In genomic region chr19:5122492-5122891, GRCm38 (mm10) we compare ENCODE assay signal across 25 mouse cellular contexts.
"Had no signal": no experiment of that assay in that cellular context is flagged by ENCODE, and none has a peak within 500 bp of the region (broad histone marks: within the 10 kb centered on the region; RNA-seq: fewer than 3 reads in every experiment).

No protein-coding gene starts in this region.

- H3K27ac ChIP-seq: heart, adult 2 months; heart, embryonic 15.5 days; hindbrain, embryonic 13.5 days; hindbrain, embryonic 15.5 days; hindbrain, postnatal 0 days; kidney, embryonic 15.5 days; kidney, postnatal 0 days; limb, embryonic 13.5 days; limb, embryonic 15.5 days had no signal

- ATAC-seq: forebrain, postnatal 0 days; hindbrain, postnatal 0 days; intestine, embryonic 16.5 days had no signal

- H3K9ac ChIP-seq: forebrain, postnatal 0 days; heart, embryonic 12.5 days; heart, embryonic 15.5 days; hindbrain, embryonic 13.5 days; hindbrain, embryonic 15.5 days; kidney, embryonic 15.5 days; limb, embryonic 13.5 days; limb, embryonic 15.5 days had no signal

- H3K4me3 ChIP-seq: heart, adult 2 months; heart, embryonic 12.5 days; heart, embryonic 15.5 days; hindbrain, embryonic 13.5 days; hindbrain, embryonic 15.5 days; kidney, embryonic 15.5 days; limb, embryonic 13.5 days; limb, embryonic 15.5 days had no signal

- H3K36me3 ChIP-seq: heart, embryonic 12.5 days; heart, embryonic 15.5 days; hindbrain, embryonic 13.5 days; hindbrain, embryonic 15.5 days; kidney, embryonic 15.5 days; limb, embryonic 13.5 days; limb, embryonic 15.5 days had no signal

- H3K4me2 ChIP-seq: heart, embryonic 12.5 days; heart, embryonic 15.5 days; hindbrain, embryonic 13.5 days; hindbrain, embryonic 15.5 days; kidney, embryonic 15.5 days; limb, embryonic 13.5 days; limb, embryonic 15.5 days had no signal

- H3K9me3 ChIP-seq: heart, embryonic 12.5 days; heart, embryonic 15.5 days; hindbrain, embryonic 13.5 days; hindbrain, embryonic 15.5 days; kidney, embryonic 15.5 days; limb, embryonic 13.5 days; limb, embryonic 15.5 days had no signal

- H3K27me3 ChIP-seq: heart, embryonic 12.5 days; heart, embryonic 15.5 days; hindbrain, embryonic 13.5 days; hindbrain, embryonic 15.5 days; kidney, embryonic 15.5 days; limb, embryonic 13.5 days; limb, embryonic 15.5 days had no signal

- DNase-seq: forebrain, postnatal 0 days; gastrocnemius, postnatal 14 days; gastrocnemius, postnatal 36 days; heart, adult 11 months; heart, adult 2 months; heart, postnatal 14 days; heart, postnatal 36 days; kidney, adult 11 months; kidney, adult 2 months; kidney, adult 9 months; kidney, postnatal 14 days; kidney, postnatal 36 days; layer of hippocampus, adult 9-11 months; layer of hippocampus, postnatal 36 days; left cerebral cortex, postnatal 4 days had no signal
